Mouse (Mus musculus) lung, postnatal 14 days (tissue): ENCODE measurements around the gene Nbeal1.

Experiments
- DNase-seq: peaks from one replicate; pipeline ENCODE4 v3.0.0; 2021

The Nbeal1 gene

DNA sequence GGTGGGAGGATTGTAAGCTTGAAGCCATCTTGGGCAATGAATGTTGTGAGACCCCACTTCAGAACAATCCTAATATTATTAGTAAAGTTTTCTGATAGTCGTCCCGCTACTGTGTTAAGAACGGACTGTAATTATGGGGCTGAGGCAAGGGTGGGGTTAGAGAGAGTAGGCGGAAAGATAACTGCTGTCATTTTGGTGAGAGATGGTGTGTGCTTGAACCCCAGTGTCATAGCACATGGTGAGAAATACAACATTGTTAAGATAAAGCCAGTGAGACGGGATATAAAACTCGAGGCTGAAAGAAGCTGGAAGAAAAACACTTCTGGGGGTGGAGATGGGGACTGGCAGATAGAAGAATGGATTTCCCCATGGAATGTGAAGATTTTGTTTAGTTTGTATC lies 164.3 kb downstream of the Nbeal1 start:
- DNase-seq: no peak

DNA sequence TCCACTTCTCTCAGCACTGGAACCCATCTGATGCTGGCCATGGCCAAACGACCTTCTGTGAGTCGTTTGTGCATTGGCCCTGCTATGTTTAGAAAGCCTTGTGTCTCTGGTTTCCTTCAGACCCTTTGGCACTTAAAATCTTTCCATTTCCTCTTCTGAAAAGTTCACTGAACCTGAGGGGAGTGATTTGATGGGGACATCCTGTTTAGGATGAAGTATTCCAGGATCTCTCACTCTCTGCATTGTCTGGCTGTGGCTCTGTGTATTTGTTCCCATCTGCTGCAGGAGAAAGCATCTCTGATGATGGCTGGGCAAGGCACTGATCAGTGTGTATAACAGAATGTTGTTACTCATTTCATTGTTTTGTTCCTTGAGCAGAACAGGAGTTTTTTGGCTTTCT lies 165.3 kb downstream of the Nbeal1 start:
- no peak for DNase-seq

DNA sequence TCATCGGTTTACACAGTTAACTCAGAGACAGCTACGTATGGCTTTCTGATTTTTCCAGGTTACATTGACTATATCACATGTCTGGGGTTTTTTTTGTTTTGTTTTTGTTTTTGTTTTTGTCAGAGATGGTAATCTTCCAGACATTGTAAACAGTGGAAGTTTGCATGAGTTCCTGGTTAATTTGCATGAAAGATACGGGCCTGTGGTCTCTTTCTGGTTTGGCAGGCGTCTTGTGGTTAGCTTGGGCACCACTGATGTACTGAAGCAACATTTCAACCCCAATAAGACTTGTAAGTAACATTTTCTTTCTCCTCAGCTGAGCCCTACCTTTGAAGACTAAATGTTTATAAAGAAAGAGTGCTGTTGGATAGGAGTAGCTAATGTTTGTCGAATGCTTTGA lies 172.4 kb downstream of the Nbeal1 start:
- no peak for DNase-seq

- no peak for DNase-seq
Observed at GRCm38 (mm10) chr1:60361626-60362025, 181.2 kb downstream of the Nbeal1 start.

GRCm38 (mm10) chr1:60376556-60376955 lies 196.2 kb downstream of the Nbeal1 start:
- DNase-seq: no peak

DNA sequence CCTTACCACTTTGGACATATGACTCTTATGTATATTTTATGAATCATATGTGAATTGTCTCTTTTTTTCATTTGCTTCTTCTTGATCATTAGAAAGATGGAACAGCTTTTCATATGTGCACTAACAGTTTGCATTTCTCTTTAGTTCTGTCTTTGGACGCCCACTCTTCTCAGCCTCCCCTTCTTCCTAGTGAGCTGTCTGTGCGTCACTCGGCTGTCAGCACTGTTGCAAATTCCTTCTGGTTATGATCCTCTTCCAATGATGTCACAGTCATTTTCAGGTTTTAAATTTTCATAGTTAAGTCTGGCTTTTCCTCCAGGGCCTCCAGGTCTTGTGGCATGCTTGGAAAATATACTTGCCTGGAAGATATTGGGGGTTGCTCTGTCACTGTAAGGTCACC lies 201.5 kb downstream of the Nbeal1 start:
- DNase-seq: no peak
